Mouse (Mus musculus) hematopoietic stem cell, adult 5-6 weeks (primary cell): ENCODE data around the gene Atraid. TPM values are rescaled to one million over a fixed set of nuclear protein-coding genes. Genes with fewer than 3 reads are reported as not detected.
A peak's percentile ranks its signal among the peaks of the same experiment; 100 is the strongest.

Experiments used
- ATAC-seq, 2 experiments: fragments of 125-278 bp in 1 of 2; replicated peaks in 1 of 2; 2 replicates each; pipeline ENCODE4 v1.8.0; 2016 to 2017; ENCODE audit warnings: inconsistent platforms in 2 of 2, mild to moderate bottlenecking in 2 of 2, moderate number of reproducible peaks in 2 of 2, low read depth in 1 of 2, moderate TSS enrichment in 1 of 2; ENCODE audit not compliant: low FRiP score in 2 of 2, poor library complexity in 2 of 2, severe bottlenecking in 2 of 2, insufficient read depth in 1 of 2, low TSS enrichment in 1 of 2
- total RNA-seq: library from RNA; stranded (forward); fragments of 172-1452, 232-1000 nt; gene quantifications from 2 replicates; pipeline ENCODE4 v1.2.3, GENCODE M21; 2017

Gene Atraid
- total RNA-seq, 1 experiment from 2014 or later, result 69.1 TPM

DNA sequence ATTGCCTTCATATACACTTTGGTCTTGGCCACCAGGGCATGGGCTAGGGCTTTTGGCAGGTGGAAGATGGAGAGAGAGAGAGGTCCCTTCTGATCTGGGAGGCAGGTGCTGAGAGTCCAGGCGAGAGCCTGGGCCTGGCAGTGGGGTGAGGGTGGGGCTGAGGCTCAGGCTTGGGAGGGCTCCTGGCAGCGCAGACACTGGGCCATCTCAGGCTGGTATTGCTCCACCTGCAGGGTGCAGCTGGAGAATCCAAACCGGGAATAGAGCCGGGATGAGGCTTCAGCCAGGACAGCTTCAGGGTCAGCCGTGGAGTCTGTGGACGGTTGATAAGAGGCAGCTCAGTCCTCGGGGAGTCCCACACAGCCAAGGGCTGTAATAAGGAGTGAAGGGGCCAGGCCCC, 38.5 kb downstream of the Atraid start:
- ATAC-seq, result no peak

DNA sequence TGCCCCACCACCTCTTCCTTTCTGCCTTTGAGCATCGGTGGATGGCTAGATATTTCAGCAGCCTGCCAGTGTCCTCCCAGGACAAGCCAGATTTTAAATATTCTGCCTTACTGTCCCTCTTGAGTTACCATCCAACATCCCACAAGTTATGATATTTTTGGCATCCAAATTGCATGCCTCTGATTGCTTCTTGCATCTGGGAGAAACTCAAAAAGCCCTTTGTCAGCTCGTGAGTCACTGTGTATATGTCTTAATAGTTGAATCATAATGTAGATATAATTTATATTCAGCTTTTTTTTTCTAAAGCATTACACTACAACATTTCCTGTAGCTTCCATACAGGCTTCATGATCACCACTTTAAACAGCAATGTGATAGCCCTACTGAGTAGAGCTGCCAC, 39.0 kb downstream of the Atraid start:
- ATAC-seq, result no peak

- no peak for ATAC-seq
Measured at GRCm38 (mm10) chr5:31092231-31092975, 44.3 kb downstream of the Atraid start.

DNA sequence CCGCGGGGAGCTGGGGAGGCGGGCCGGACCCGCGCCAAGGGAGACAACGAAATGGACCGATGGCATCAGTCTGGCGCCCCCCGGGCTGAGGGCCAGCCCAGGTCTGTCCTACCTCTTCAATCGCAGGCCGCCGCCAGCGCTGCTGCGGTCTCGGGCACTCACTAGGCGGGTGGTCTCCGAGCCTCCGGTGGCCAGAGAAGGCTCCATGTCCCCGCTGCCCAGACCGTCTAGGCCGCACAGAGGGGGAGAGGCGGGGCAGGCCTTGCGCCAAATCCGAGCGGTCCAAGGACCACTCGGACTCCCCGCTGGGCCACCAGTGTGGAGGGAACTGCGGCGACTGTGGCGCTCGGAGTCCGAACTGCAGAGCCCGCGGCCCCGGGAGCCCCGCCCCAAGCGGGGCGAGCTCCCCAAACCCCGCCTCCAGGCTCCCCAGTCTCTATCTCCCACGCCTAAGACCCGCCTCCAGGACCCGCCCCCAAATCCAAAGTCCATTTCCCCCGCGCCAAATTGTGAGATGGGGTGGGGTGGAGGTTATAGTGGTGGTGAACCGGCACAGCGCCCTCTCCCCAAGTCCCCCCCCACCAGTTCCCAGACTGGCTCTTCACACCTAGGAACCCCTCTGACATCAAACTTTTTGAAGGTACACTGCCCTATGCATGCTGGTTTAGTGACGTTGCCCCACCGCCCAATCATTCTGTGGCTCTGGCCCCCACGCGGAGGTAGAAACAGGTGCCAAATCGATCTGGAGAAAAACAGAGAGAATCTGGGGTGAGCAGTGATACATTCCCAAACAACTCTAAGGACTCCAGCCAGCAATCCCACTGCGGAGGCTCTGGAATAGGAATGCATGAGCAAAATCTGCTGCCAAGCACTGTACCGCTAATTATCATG, 45.3 kb downstream of the Atraid start:
- no peak for ATAC-seq

DNA sequence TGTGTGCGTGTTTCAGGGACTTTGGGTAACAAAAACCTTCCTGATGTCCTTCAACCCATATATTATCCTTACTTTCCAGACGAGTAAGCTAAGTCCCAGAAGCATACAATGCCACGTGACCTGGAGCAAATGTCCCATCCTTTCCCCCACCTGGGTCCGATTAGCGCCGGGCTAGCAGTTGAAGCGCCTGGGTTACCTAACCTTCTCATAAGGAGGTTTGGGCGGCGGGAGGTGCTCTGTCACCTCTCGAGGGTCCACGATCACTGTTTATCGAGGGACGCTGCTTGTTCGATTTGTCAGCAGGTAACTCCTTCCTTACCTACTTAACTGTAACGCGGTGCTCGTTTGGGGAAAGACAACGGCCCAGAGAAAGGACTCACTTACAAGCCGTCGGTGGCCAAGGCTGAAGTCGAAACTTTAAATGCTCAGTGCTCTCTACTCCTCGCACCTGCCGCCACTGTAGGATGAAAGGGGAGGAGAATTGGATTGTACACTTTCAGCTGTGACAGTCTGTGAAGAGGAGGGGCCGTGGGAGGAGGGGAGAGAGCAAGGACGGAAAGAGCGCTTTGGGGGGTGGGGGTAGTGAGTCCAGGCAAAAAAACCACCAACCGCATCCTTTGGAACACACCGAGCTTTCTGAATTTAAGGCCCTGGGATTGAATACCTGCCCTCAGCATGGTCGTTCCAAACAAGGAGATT, 46.1 kb downstream of the Atraid start:
- ATAC-seq, result no peak

DNA sequence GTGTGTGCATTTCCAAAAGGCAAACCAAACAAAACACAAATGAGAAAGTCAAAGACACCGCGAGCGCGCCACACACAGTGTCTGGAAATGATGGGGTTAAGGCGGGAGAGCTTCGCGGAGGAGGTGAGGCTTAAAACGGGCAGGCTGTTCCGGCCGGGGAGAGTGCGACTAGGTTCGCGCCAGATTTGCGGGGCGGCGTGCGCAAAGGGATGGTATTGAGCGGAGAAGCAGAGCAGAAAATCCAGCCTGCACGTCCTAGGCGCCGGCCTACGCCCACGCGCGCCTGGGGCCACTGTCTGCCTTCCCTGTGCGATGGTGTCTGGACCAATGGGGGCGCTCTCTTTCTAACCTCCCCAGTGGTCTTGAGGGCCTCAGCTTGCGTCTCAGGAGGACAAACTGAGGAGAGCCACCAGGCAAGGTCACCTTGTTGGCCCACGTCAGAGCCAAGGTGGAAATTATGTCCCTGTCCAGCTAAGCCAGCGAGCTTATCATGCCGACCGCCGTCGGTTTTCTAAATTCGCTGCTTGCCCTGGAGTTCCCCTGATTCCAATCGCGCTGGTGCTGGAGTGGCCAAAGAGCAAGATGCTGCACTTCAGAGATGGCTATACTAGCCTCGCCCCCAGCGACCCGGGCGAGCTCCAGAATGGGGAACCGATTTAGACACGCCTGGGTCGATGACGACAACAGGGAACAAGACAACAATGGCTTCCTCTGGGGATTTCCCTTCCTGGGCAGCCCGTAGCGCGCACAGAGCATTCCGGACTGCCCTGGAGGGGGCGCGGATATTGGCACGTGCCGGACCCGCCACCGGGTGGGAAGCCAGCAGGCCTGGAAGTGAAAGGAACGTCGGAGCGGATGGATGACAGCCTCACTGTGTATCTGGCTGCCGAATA, 46.9 kb downstream of the Atraid start:
- peak; percentile 85 to 92 for ATAC-seq

- ATAC-seq, result no peak
Measured at GRCm38 (mm10) chr5:31095711-31096480, 47.8 kb downstream of the Atraid start.

Other genes with a start within 250 kb of the Atraid start
- 0.88 and 2.8 TPM in 2 replicates for gene Mapre3, start 233.7 kb upstream of the Atraid start, total RNA-seq
- gene Tmem214, start 180.3 kb upstream of the Atraid start, total RNA-seq, result 12.0 and 17.8 TPM in 2 replicates
- gene Agbl5, start 159.6 kb upstream of the Atraid start, total RNA-seq, result 19.3 and 25.6 TPM in 2 replicates
- gene Ost4, start 140.5 kb upstream of the Atraid start, total RNA-seq, result 190 and 197 TPM in 2 replicates
- 31.9 and 48.9 TPM in 2 replicates for gene Emilin1, start 134.9 kb upstream of the Atraid start, total RNA-seq
- 69.2 and 71.8 TPM in 2 replicates for gene Khk, start 126.9 kb upstream of the Atraid start, total RNA-seq
- not detected in 2 replicates for gene Cgref1, start 102.7 kb upstream of the Atraid start, total RNA-seq
- 56.5 and 72.3 TPM in 2 replicates for gene Preb, start 88.0 kb upstream of the Atraid start, total RNA-seq
- gene Tcf23, start 79.7 kb upstream of the Atraid start, total RNA-seq, result not detected in 2 replicates
- gene Slc5a6, start 612 bp downstream of the Atraid start, total RNA-seq, result 5.1 and 6.7 TPM in 2 replicates
- gene Cad, start 6.5 kb downstream of the Atraid start, total RNA-seq, result 22.2 and 33.5 TPM in 2 replicates
- gene Dnajc5g, start 58.0 kb downstream of the Atraid start, total RNA-seq, result not detected in 2 replicates
- gene Slc30a3, start 59.9 kb downstream of the Atraid start, total RNA-seq, result not detected in 2 replicates
- gene Trim54, start 68.4 kb downstream of the Atraid start, total RNA-seq, result not detected in 2 replicates
- gene Ucn, start 90.5 kb downstream of the Atraid start, total RNA-seq, result not detected in 2 replicates
- 32.1 and 51.0 TPM in 2 replicates for gene Mpv17, start 105.9 kb downstream of the Atraid start, total RNA-seq
- 1.2 TPM in 1 of 2 replicates, not detected in the other for gene Gm29609, start 131.6 kb downstream of the Atraid start, total RNA-seq
- gene Gtf3c2, start 131.8 kb downstream of the Atraid start, total RNA-seq, result 64.3 and 83.3 TPM in 2 replicates
- 33.8 and 37.6 TPM in 2 replicates for gene Snx17, start 144.9 kb downstream of the Atraid start, total RNA-seq
- 11.4 and 16.0 TPM in 2 replicates for gene Eif2b4, start 145.1 kb downstream of the Atraid start, total RNA-seq
- gene Zfp513, start 154.0 kb downstream of the Atraid start, total RNA-seq, result 5.8 and 11.3 TPM in 2 replicates
- 130 and 218 TPM in 2 replicates for gene Ppm1g, start 172.4 kb downstream of the Atraid start, total RNA-seq
- 112 and 130 TPM in 2 replicates for gene Nrbp1, start 192.6 kb downstream of the Atraid start, total RNA-seq
- not detected in 2 replicates for gene Gm9970, start 192.9 kb downstream of the Atraid start, total RNA-seq
- gene Krtcap3, start 203.4 kb downstream of the Atraid start, total RNA-seq, result 2.3 and 8.4 TPM in 2 replicates
- 27.6 and 67.0 TPM in 2 replicates for gene Ift172, start 242.8 kb downstream of the Atraid start, total RNA-seq
- gene Fndc4, start 247.8 kb downstream of the Atraid start, total RNA-seq, result 1.6 and 2.6 TPM in 2 replicates
- gene Gckr, start 249.1 kb downstream of the Atraid start, total RNA-seq, result 0.65 TPM in 1 of 2 replicates, not detected in the other